Comparison of ENCODE assay signal across 20 mouse cellular contexts in genomic region chr5:140073148-140073670, GRCm38 (mm10).
DNase-seq lines count a peak whose midpoint lies in the region; ATAC-seq and TF ChIP-seq lines count a peak whose summit lies in the region.
"Had no signal": no experiment of that assay in that cellular context is flagged by ENCODE, and none has a peak within 500 bp of the region (broad histone marks: within the 10 kb centered on the region; RNA-seq: fewer than 3 reads in every experiment).

No protein-coding gene starts in this region.

- H3K27ac ChIP-seq in forebrain, embryonic 11.5 days (ENCODE audit: low read depth, low read length) = no peak overlapping the region
- no peak overlapping the region for H3K27ac ChIP-seq in forebrain, embryonic 10.5 days
- peak overlapping the region; percentile 66 for H3K27ac ChIP-seq in forebrain, embryonic 16.5 days (ENCODE audit: low read length)
- peak overlapping the region; percentile 78 for H3K27ac ChIP-seq in midbrain, embryonic 14.5 days (replicated peaks; ENCODE audit: low read depth, low read length)
- H3K27ac ChIP-seq: heart, embryonic 13.5 days; limb, embryonic 15.5 days had no signal

- no peaks in the 10 kb centered on the region; the same call in 1 of the 2 replicates for H3K4me1 ChIP-seq in forebrain, embryonic 11.5 days (replicated peaks; ENCODE audit: control insufficient read depth, insufficient read depth, low read length)
- peaks cover 21% of the 10 kb centered on the region for H3K4me1 ChIP-seq in forebrain, embryonic 10.5 days
- H3K4me1 ChIP-seq in E14TG2a.4 (replicated peaks; ENCODE audit: low read depth, low read length) = peaks cover 44% of the 10 kb centered on the region
- peaks cover 26% of the 10 kb centered on the region for H3K4me1 ChIP-seq in forebrain, embryonic 16.5 days (replicated peaks; ENCODE audit: control insufficient read depth, insufficient read depth, low read length)
- H3K4me1 ChIP-seq in midbrain, embryonic 14.5 days (ENCODE audit: control insufficient read depth, insufficient read depth, low read length) = peaks cover 23% of the 10 kb centered on the region

- no peak for TF ChIP-seq CTCF in E14TG2a.4 (conservative IDR thresholded peaks at IDR 0.05; ENCODE audit: low read length)

- WGBS in forebrain, embryonic 11.5 days = 39% methylated on average over 1 of the region's 1 CpGs
- WGBS in forebrain, embryonic 10.5 days = 56% methylated on average over 1 of the region's 1 CpGs
- WGBS in forebrain, embryonic 16.5 days = 29% methylated on average over 1 of the region's 1 CpGs
- 11% methylated on average over 1 of the region's 1 CpGs for WGBS in midbrain, embryonic 14.5 days

- H3K9ac ChIP-seq in forebrain, embryonic 11.5 days (ENCODE audit: low read length) = no peak overlapping the region
- H3K9ac ChIP-seq in forebrain, embryonic 16.5 days (replicated peaks; ENCODE audit: low read depth, low read length) = no peak overlapping the region; the same call in 1 of the 2 replicates
- H3K9ac ChIP-seq in midbrain, embryonic 14.5 days (replicated peaks; ENCODE audit: low read length) = no peak overlapping the region
- H3K9ac ChIP-seq: embryonic facial prominence, embryonic 12.5 days; heart, embryonic 13.5 days; limb, embryonic 15.5 days had no signal

- DNase-seq in forebrain, embryonic 11.5 days (ENCODE audit: low spot score) = no peak
- no peak for DNase-seq in forebrain, embryonic 10.5 days (ENCODE audit: extremely low spot score, low spot score)
- DNase-seq in midbrain, embryonic 14.5 days = no peak
- DNase-seq in right cerebral cortex, adult 18-20 months = no peak
- DNase-seq in adrenal gland, postnatal 4 days (ENCODE audit: low spot score in 2 of 2) = no peak
- no peak for DNase-seq in lung, postnatal 10 days
- DNase-seq: adrenal gland, postnatal 14 days; cerebellum, adult 2 months; heart, postnatal 36 days; kidney, adult 11 months; kidney, postnatal 25 days; lung, adult 18-20 months; lung, postnatal 4 days; thymus, adult 18-20 months had no signal

- no peaks in the 10 kb centered on the region for H3K9me3 ChIP-seq in forebrain, embryonic 11.5 days (ENCODE audit: control insufficient read depth, low read length)
- H3K9me3 ChIP-seq in forebrain, embryonic 10.5 days = no peaks in the 10 kb centered on the region
- H3K9me3 ChIP-seq in E14TG2a.4 (ENCODE audit: low read length) = no peaks in the 10 kb centered on the region
- no peaks in the 10 kb centered on the region for H3K9me3 ChIP-seq in forebrain, embryonic 16.5 days (ENCODE audit: control insufficient read depth, low read length)
- no peaks in the 10 kb centered on the region for H3K9me3 ChIP-seq in midbrain, embryonic 14.5 days (ENCODE audit: control insufficient read depth, low read length)
- H3K9me3 ChIP-seq: embryonic facial prominence, embryonic 12.5 days; heart, embryonic 13.5 days; limb, embryonic 15.5 days had no signal

- no peak overlapping the region for H3K4me2 ChIP-seq in forebrain, embryonic 11.5 days (ENCODE audit: low read depth, low read length, severe bottlenecking)
- no peak overlapping the region for H3K4me2 ChIP-seq in forebrain, embryonic 16.5 days (ENCODE audit: low read length)
- H3K4me2 ChIP-seq in midbrain, embryonic 14.5 days (ENCODE audit: low read length) = no peak overlapping the region
- H3K4me2 ChIP-seq: embryonic facial prominence, embryonic 12.5 days; heart, embryonic 13.5 days; limb, embryonic 15.5 days had no signal

- peak; percentile 39 for ATAC-seq in forebrain, embryonic 11.5 days (replicated peaks; ENCODE audit: low FRiP score)
- peak; percentile 27; the same call in 1 of the 2 replicates for ATAC-seq in forebrain, embryonic 16.5 days
- ATAC-seq in midbrain, embryonic 14.5 days (ENCODE audit: low FRiP score, low TSS enrichment) = no peak

- H3K36me3 ChIP-seq in forebrain, embryonic 11.5 days (ENCODE audit: control insufficient read depth, insufficient read depth, low read length) = no peaks in the 10 kb centered on the region
- H3K36me3 ChIP-seq in forebrain, embryonic 10.5 days (replicated peaks) = peaks cover 9% of the 10 kb centered on the region
- H3K36me3 ChIP-seq in E14TG2a.4 (ENCODE audit: insufficient read depth, low read length) = peaks cover 58% of the 10 kb centered on the region
- no peaks in the 10 kb centered on the region for H3K36me3 ChIP-seq in forebrain, embryonic 16.5 days (ENCODE audit: control insufficient read depth, insufficient read depth)
- H3K36me3 ChIP-seq in midbrain, embryonic 14.5 days (ENCODE audit: control insufficient read depth, insufficient read depth, low read length) = no peaks in the 10 kb centered on the region
- H3K36me3 ChIP-seq: embryonic facial prominence, embryonic 12.5 days; heart, embryonic 13.5 days; limb, embryonic 15.5 days had no signal

- H3K4me3 ChIP-seq in forebrain, embryonic 11.5 days (ENCODE audit: low read depth, low read length) = no peak overlapping the region
- no peak overlapping the region for H3K4me3 ChIP-seq in forebrain, embryonic 10.5 days
- H3K4me3 ChIP-seq in E14TG2a.4 (replicated peaks; ENCODE audit: low read length) = peak overlapping the region; percentile 29; the same call in 1 of the 2 replicates
- no peak overlapping the region for H3K4me3 ChIP-seq in forebrain, embryonic 16.5 days (replicated peaks; ENCODE audit: low read length)
- H3K4me3 ChIP-seq in midbrain, embryonic 14.5 days (replicated peaks; ENCODE audit: low read depth, low read length) = no peak overlapping the region
- H3K4me3 ChIP-seq: embryonic facial prominence, embryonic 12.5 days; heart, embryonic 13.5 days; limb, embryonic 15.5 days had no signal

- H3K27me3 ChIP-seq in forebrain, embryonic 11.5 days (ENCODE audit: control insufficient read depth, insufficient read depth, low read length) = no peaks in the 10 kb centered on the region
- H3K27me3 ChIP-seq in forebrain, embryonic 10.5 days (ENCODE audit: poor library complexity, severe bottlenecking) = no peaks in the 10 kb centered on the region
- no peaks in the 10 kb centered on the region for H3K27me3 ChIP-seq in E14TG2a.4 (ENCODE audit: insufficient read depth, low read length)
- H3K27me3 ChIP-seq in forebrain, embryonic 16.5 days (replicated peaks; ENCODE audit: control insufficient read depth, insufficient read depth, low read length) = no peaks in the 10 kb centered on the region
- H3K27me3 ChIP-seq in midbrain, embryonic 14.5 days (ENCODE audit: control insufficient read depth, insufficient read depth, low read length) = no peaks in the 10 kb centered on the region
- H3K27me3 ChIP-seq: CH12.LX; embryonic facial prominence, embryonic 12.5 days; heart, embryonic 13.5 days; limb, embryonic 15.5 days had no signal

Comparison
In these comparisons a context has a peak if more than half of its experiments do, and no peak if none do; other contexts are left out.
1. H3K27ac ChIP-seq: peak in forebrain, embryonic 16.5 days (single experiment) and midbrain, embryonic 14.5 days (single experiment); none in forebrain, embryonic 11.5 days (single experiment) and forebrain, embryonic 10.5 days (single experiment).